Mouse (Mus musculus): Measurements from ENCODE around the gene Serhl.

GRCm38 (mm10) chr15:83046308-83046707 lies 43.0 kb upstream of the Serhl start:
- TF ChIP-seq CTCF (conservative IDR thresholded peaks at IDR 0.05; ENCODE audit: insufficient read depth, insufficient read length, low read depth, low read length) (peak; percentile 31; the same call in 1 of the 2 replicates), POLR2A (IDR thresholded peaks at IDR 0.05; ENCODE audit: low read depth, low read length) (no peak)

Data from kidney, adult 2 months (tissue).